Comparison of ENCODE assay signal across 24 mouse cellular contexts in genomic region chr2:157145173-157145572, GRCm38 (mm10). TPM values are rescaled to one million over a fixed set of nuclear protein-coding genes. Genes with fewer than 3 reads are reported as not detected.
"Had no signal": no experiment of that assay in that cellular context is flagged by ENCODE, and none has a peak within 500 bp of the region (broad histone marks: within the 10 kb centered on the region; RNA-seq: fewer than 3 reads in every experiment).

No protein-coding gene starts in this region.

- H3K27ac ChIP-seq: liver, embryonic 12.5 days; liver, embryonic 14.5 days; midbrain, embryonic 10.5 days; midbrain, embryonic 13.5 days; neural tube, embryonic 13.5 days; neural tube, embryonic 15.5 days had no signal

- H3K9me3 ChIP-seq: liver, embryonic 12.5 days; midbrain, embryonic 13.5 days; neural tube, embryonic 15.5 days had no signal

- H3K9ac ChIP-seq: liver, embryonic 12.5 days; liver, embryonic 14.5 days; midbrain, embryonic 13.5 days; neural tube, embryonic 13.5 days; neural tube, embryonic 15.5 days had no signal

- H3K4me3 ChIP-seq: liver, embryonic 12.5 days; midbrain, embryonic 10.5 days; midbrain, embryonic 13.5 days; myocyte; neural tube, embryonic 13.5 days; neural tube, embryonic 15.5 days had no signal

- ATAC-seq: liver, embryonic 12.5 days; midbrain, embryonic 13.5 days; midbrain, embryonic 16.5 days had no signal

- DNase-seq: lung, adult 18-20 months; lung, postnatal 14 days; retina, postnatal 1 day; right cerebral cortex, adult 18-20 months; right cerebral cortex, postnatal 25 days; right cerebral cortex, postnatal 4 days; spleen, adult 18-20 months; thymus, adult 18-20 months; thymus, postnatal 14 days; thymus, postnatal 36 days had no signal

- H3K4me1 ChIP-seq: midbrain, embryonic 10.5 days; midbrain, embryonic 13.5 days; neural tube, embryonic 13.5 days; neural tube, embryonic 15.5 days had no signal

- H3K27me3 ChIP-seq: liver, embryonic 12.5 days; midbrain, embryonic 13.5 days; neural tube, embryonic 13.5 days; neural tube, embryonic 15.5 days had no signal

- H3K4me2 ChIP-seq: liver, embryonic 12.5 days; midbrain, embryonic 13.5 days; neural tube, embryonic 13.5 days; neural tube, embryonic 15.5 days had no signal

RNA-seq across cellular contexts. Expression of gene Tldc2, which starts 58.3 kb away (rescaled TPM):
- polyA plus RNA-seq: liver, adult 2 months; liver, embryonic 14.5 days; liver, embryonic 16.5 days; midbrain, embryonic 10.5 days; midbrain, embryonic 13.5 days; midbrain, embryonic 16.5 days; myocyte; neural tube, embryonic 11.5 days; neural tube, embryonic 13.5 days; neural tube, embryonic 15.5 days; stomach, embryonic 14.5 days; stomach, embryonic 16.5 days; thymus, postnatal 0 days had no signal
